9 mouse cellular contexts compared by ENCODE assay signal in the genomic region with DNA sequence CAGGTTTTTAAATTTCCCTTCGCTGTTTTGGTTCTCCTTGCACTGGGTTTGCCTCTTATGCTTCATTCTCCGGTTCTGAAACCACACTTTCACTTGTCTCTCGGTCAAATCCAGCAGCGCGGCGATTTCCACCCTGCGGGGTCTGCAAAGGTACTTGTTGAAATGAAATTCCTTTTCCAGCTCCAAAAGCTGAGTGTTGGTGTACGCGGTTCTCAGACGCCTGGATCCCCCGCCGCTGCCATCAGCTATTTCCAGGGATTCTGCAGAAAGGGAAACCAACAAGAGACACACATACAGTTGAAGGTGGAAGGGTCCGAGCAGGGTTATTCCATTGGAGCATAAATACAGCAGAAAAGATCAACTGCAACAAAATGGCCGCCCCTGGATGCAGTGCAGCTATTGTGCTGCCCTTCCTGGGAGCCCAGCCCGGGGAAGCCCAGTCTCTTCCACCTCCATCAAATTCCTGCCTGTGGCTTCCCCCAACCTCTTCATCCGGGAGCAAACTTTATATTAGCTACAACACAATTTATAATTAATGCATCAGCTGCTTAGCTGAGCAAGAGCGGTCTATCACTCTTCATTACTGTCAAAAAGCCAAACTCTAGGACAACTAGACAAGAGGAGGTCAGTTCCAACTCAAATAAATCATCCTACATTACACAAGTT. TPM values are rescaled to one million over a fixed set of nuclear protein-coding genes. Genes with fewer than 3 reads are reported as not detected.
DNase-seq lines count a peak whose midpoint lies in the region; ATAC-seq lines count a peak whose summit lies in the region.
"Had no signal": no experiment of that assay in that cellular context is flagged by ENCODE, and none has a peak within 500 bp of the region (broad histone marks: within the 10 kb centered on the region; RNA-seq: fewer than 3 reads in every experiment).

No protein-coding gene starts in this region.

- H3K27ac ChIP-seq in heart, embryonic 14.5 days (replicated peaks in 1 of 2; ENCODE audit: control insufficient read depth in 1 of 2, insufficient read depth in 1 of 2, low read depth in 2 of 2, low read length in 2 of 2), result peak overlapping the region; percentile 22 to 59; a peak in 2 of 4 replicates
- H3K27ac ChIP-seq in hindbrain, embryonic 16.5 days (ENCODE audit: low read depth, low read length), result peak overlapping the region; percentile 97
- peak overlapping the region; percentile 96 for H3K27ac ChIP-seq in lung, embryonic 16.5 days (ENCODE audit: low read length)
- H3K27ac ChIP-seq: embryonic facial prominence, embryonic 15.5 days had no signal

- H3K9ac ChIP-seq in heart, embryonic 14.5 days (ENCODE audit: low read length), result peak overlapping the region; percentile 21; the same call in 1 of the 2 replicates
- H3K9ac ChIP-seq in hindbrain, embryonic 16.5 days (ENCODE audit: low read depth, low read length), result peak overlapping the region; percentile 83
- H3K9ac ChIP-seq in lung, embryonic 16.5 days (ENCODE audit: low read length), result peak overlapping the region; percentile 80
- H3K9ac ChIP-seq: embryonic facial prominence, embryonic 15.5 days had no signal

- peak overlapping the region; percentile 48 for H3K4me2 ChIP-seq in heart, embryonic 14.5 days (ENCODE audit: low read length)
- peak overlapping the region; percentile 80 for H3K4me2 ChIP-seq in hindbrain, embryonic 16.5 days (ENCODE audit: low read length)
- peak overlapping the region; percentile 96 for H3K4me2 ChIP-seq in lung, embryonic 16.5 days (ENCODE audit: low read depth, low read length)

- 6% methylated on average over 17 of the region's 17 CpGs for WGBS in heart, embryonic 14.5 days
- WGBS in hindbrain, embryonic 16.5 days, result 3% methylated on average over 17 of the region's 17 CpGs
- 3% methylated on average over 17 of the region's 17 CpGs for WGBS in lung, embryonic 16.5 days

- H3K4me3 ChIP-seq in heart, embryonic 14.5 days (ENCODE audit: control insufficient read depth in 1 of 2, insufficient read depth in 1 of 2, low read depth in 1 of 2, low read length in 2 of 2), result peak overlapping the region in 1 of 2 experiments; percentile 33; a peak in 2 of 4 replicates
- peak overlapping the region; percentile 57 for H3K4me3 ChIP-seq in hindbrain, embryonic 16.5 days (ENCODE audit: low read length)
- H3K4me3 ChIP-seq in lung, embryonic 16.5 days (ENCODE audit: low read length), result peak overlapping the region; percentile 58

- ATAC-seq in heart, embryonic 14.5 days (ENCODE audit: insufficient number of reproducible peaks, insufficient read depth, low FRiP score, low read depth), result no peak
- ATAC-seq in hindbrain, embryonic 16.5 days, result no peak
- ATAC-seq in lung, embryonic 16.5 days (ENCODE audit: low read depth), result peak; percentile 56

- peaks cover 100% of the 10 kb centered on the region for H3K27me3 ChIP-seq in heart, embryonic 14.5 days (ENCODE audit: control insufficient read depth, insufficient read depth, low read length)
- H3K27me3 ChIP-seq in hindbrain, embryonic 16.5 days (replicated peaks; ENCODE audit: control insufficient read depth, insufficient read depth, low read length), result no peaks in the 10 kb centered on the region
- H3K27me3 ChIP-seq in lung, embryonic 16.5 days (ENCODE audit: control insufficient read depth, insufficient read depth, low read depth, low read length), result peaks cover 26% of the 10 kb centered on the region

- no peaks in the 10 kb centered on the region for H3K36me3 ChIP-seq in heart, embryonic 14.5 days (ENCODE audit: control insufficient read depth, insufficient read depth, low read length)
- no peaks in the 10 kb centered on the region for H3K36me3 ChIP-seq in hindbrain, embryonic 16.5 days (ENCODE audit: control insufficient read depth, insufficient read depth, low read length)
- no peaks in the 10 kb centered on the region for H3K36me3 ChIP-seq in lung, embryonic 16.5 days (ENCODE audit: control insufficient read depth, insufficient read depth, low read length)
- H3K36me3 ChIP-seq: embryonic facial prominence, embryonic 15.5 days had no signal

- H3K4me1 ChIP-seq in heart, embryonic 14.5 days (ENCODE audit: control insufficient read depth in 2 of 2, insufficient read depth in 2 of 2, low read length in 2 of 2), result peaks cover 4 to 12% of the 10 kb centered on the region in 2 experiments; a peak in 3 of 4 replicates
- H3K4me1 ChIP-seq in hindbrain, embryonic 16.5 days (ENCODE audit: control insufficient read depth, insufficient read depth, low read depth, low read length), result peaks cover 5% of the 10 kb centered on the region; the same call in 1 of the 2 replicates
- H3K4me1 ChIP-seq in lung, embryonic 16.5 days (replicated peaks; ENCODE audit: control insufficient read depth, insufficient read depth, low read length), result peaks cover 13% of the 10 kb centered on the region

- no peaks in the 10 kb centered on the region for H3K9me3 ChIP-seq in heart, embryonic 14.5 days (ENCODE audit: control insufficient read depth, low read length)
- no peaks in the 10 kb centered on the region for H3K9me3 ChIP-seq in hindbrain, embryonic 16.5 days (ENCODE audit: control insufficient read depth, low read length)
- no peaks in the 10 kb centered on the region for H3K9me3 ChIP-seq in lung, embryonic 16.5 days (ENCODE audit: control insufficient read depth, low read length)
- H3K9me3 ChIP-seq: embryonic facial prominence, embryonic 15.5 days had no signal

- no peak for DNase-seq in heart, adult 18-20 months
- peak; percentile 81 for DNase-seq in embryo, embryonic 10.5 days (ENCODE audit: low spot score)
- no peak for DNase-seq in Muller cell, postnatal 12 days (ENCODE audit: inconsistent ontology term)
- DNase-seq in left cerebral cortex, adult 11 months (ENCODE audit: low spot score), result no peak
- no peak for DNase-seq in right cerebral cortex, postnatal 36 days (ENCODE audit: low spot score in 2 of 2)

RNA-seq across cellular contexts. Expression of a gene that starts 1.1 kb away (rescaled TPM):
- 0.51 and 0.66 TPM in 2 replicates for polyA plus RNA-seq in heart, embryonic 14.5 days (2014; fragmentation: Nextera tagmentation; extraction: Ambion mirVana)
- under 1 TPM; 0.15 TPM for total RNA-seq in heart, adult 18-20 months (2021)
- polyA plus RNA-seq in hindbrain, embryonic 16.5 days (2015; fragmentation: Nextera tagmentation; extraction: Ambion mirVana), result 20.3 and 22.5 TPM in 2 replicates
- polyA plus RNA-seq in lung, embryonic 16.5 days (2015; fragmentation: Nextera tagmentation; extraction: Ambion mirVana), result 9.5 and 10.2 TPM in 2 replicates

RNA-seq across cellular contexts. Expression of a gene that starts 5.4 kb away (rescaled TPM):
- polyA plus RNA-seq in heart, embryonic 14.5 days (2014; fragmentation: Nextera tagmentation; extraction: Ambion mirVana), result 0.75 and 0.82 TPM in 2 replicates
- total RNA-seq in heart, adult 18-20 months (2021), result under 1 TPM; 0.12 to 0.23 TPM
- 1.8 and 2.0 TPM in 2 replicates for polyA plus RNA-seq in hindbrain, embryonic 16.5 days (2015; fragmentation: Nextera tagmentation; extraction: Ambion mirVana)
- polyA plus RNA-seq in lung, embryonic 16.5 days (2015; fragmentation: Nextera tagmentation; extraction: Ambion mirVana), result 1.4 and 1.6 TPM in 2 replicates

RNA-seq across cellular contexts. Expression of a gene that starts 13.8 kb away (rescaled TPM):
- polyA plus RNA-seq in heart, embryonic 14.5 days (2014; fragmentation: Nextera tagmentation; extraction: Ambion mirVana), result not detected in 2 replicates
- total RNA-seq in heart, adult 18-20 months (2021), result not detected
- 3.4 and 3.6 TPM in 2 replicates for polyA plus RNA-seq in hindbrain, embryonic 16.5 days (2015; fragmentation: Nextera tagmentation; extraction: Ambion mirVana)
- 2.4 and 2.5 TPM in 2 replicates for polyA plus RNA-seq in lung, embryonic 16.5 days (2015; fragmentation: Nextera tagmentation; extraction: Ambion mirVana)
- polyA plus RNA-seq: embryonic facial prominence, embryonic 15.5 days had no signal

RNA-seq across cellular contexts. Expression of a gene that starts 28.1 kb away (rescaled TPM):
- polyA plus RNA-seq in heart, embryonic 14.5 days (2014; fragmentation: Nextera tagmentation; extraction: Ambion mirVana), result 0.32 and 0.36 TPM in 2 replicates
- total RNA-seq in heart, adult 18-20 months (2021), result under 1 TPM in 1 of 2 experiments, not detected in 1; 0.41 TPM
- 5.6 and 8.8 TPM in 2 replicates for polyA plus RNA-seq in hindbrain, embryonic 16.5 days (2015; fragmentation: Nextera tagmentation; extraction: Ambion mirVana)
- 2.4 and 2.7 TPM in 2 replicates for polyA plus RNA-seq in lung, embryonic 16.5 days (2015; fragmentation: Nextera tagmentation; extraction: Ambion mirVana)

RNA-seq across cellular contexts. Expression of a gene that starts 40.9 kb away (rescaled TPM):
- polyA plus RNA-seq in heart, embryonic 14.5 days (2014; fragmentation: Nextera tagmentation; extraction: Ambion mirVana), result 0.31 and 1.3 TPM in 2 replicates
- under 1 TPM; 0.40 to 0.59 TPM for total RNA-seq in heart, adult 18-20 months (2021)
- 85.9 and 106 TPM in 2 replicates for polyA plus RNA-seq in hindbrain, embryonic 16.5 days (2015; fragmentation: Nextera tagmentation; extraction: Ambion mirVana)
- 32.3 and 36.3 TPM in 2 replicates for polyA plus RNA-seq in lung, embryonic 16.5 days (2015; fragmentation: Nextera tagmentation; extraction: Ambion mirVana)

Comparison
In these comparisons a context has a peak if more than half of its experiments do, and no peak if none do; other contexts are left out.
1. H3K27ac ChIP-seq: peak in every context shown above with its lines; median percentile 97 in hindbrain, embryonic 16.5 days; 96 in lung, embryonic 16.5 days; 40 in heart, embryonic 14.5 days.
2. H3K9ac ChIP-seq: peak in every context shown above with its lines; median percentile 83 in hindbrain, embryonic 16.5 days; 80 in lung, embryonic 16.5 days; 21 in heart, embryonic 14.5 days.